Mouse (Mus musculus) forebrain, embryonic 16.5 days (tissue): ENCODE measurements at regions not wholly inside any gene's neighbourhood (a gene's known extent, or its start where the extent isn't known, plus 50 kb on each side); places are given as distances from the start of the nearest gene placed in this dataset.
"Not testable (repeated sequence)": the region's sequence is repeated elsewhere in the genome, so short reads cannot be mapped to it uniquely, and the experiment has no call there.

Experiments
- ATAC-seq: fragments of 200-750 bp; cut with Nextera tagmentation; 2 replicates; pipeline ENCODE4 v1.8.0; 2017; ENCODE audit warnings: mild to moderate bottlenecking, moderate library complexity
- H3K27ac ChIP-seq: fragments of 300-500 bp; sonication (generic); 2 replicates; pipeline ENCODE4 v1.5.1; 2014; ENCODE audit warnings: low read length, control low read depth
- H3K27me3 ChIP-seq: fragments of 300-500 bp; sonication (generic); replicated peaks from 2 replicates; pipeline ENCODE4 v1.6.1; 2014; ENCODE audit warnings: low read length; ENCODE audit not compliant: control insufficient read depth, insufficient read depth
- H3K36me3 ChIP-seq: fragments of 300-500 bp; sonication (generic); 2 replicates; pipeline ENCODE4 v1.6.1; 2014; ENCODE audit not compliant: control insufficient read depth, insufficient read depth
- H3K4me1 ChIP-seq: fragments of 300-500 bp; sonication (generic); replicated peaks from 2 replicates; pipeline ENCODE4 v1.6.1; 2014; ENCODE audit warnings: low read length; ENCODE audit not compliant: control insufficient read depth, insufficient read depth
- H3K4me2 ChIP-seq: fragments of 300-500 bp; sonication (generic); 2 replicates; pipeline ENCODE4 v1.6.1; 2014; ENCODE audit warnings: mild to moderate bottlenecking, low read length, control low read depth
- H3K4me3 ChIP-seq: fragments of 300-500 bp; sonication (generic); replicated peaks from 2 replicates; pipeline ENCODE4 v1.5.1; 2014; ENCODE audit warnings: mild to moderate bottlenecking, low read length, control low read depth
- H3K9ac ChIP-seq: fragments of 300-500 bp; sonication (generic); replicated peaks from 2 replicates; pipeline ENCODE4 v1.6.1; 2014; ENCODE audit warnings: low read depth, low read length, control low read depth
- H3K9me3 ChIP-seq: fragments of 300-500 bp; sonication (generic); 2 replicates; pipeline ENCODE4 v1.6.1; 2016; ENCODE audit warnings: low read length; ENCODE audit not compliant: control insufficient read depth
- WGBS: fragments of 180-500 bp; shearing (Covaris S2); extraction: QIAGEN DNeasy Blood & Tissue Kit; methylation state at CpG from one replicate; pipeline ENCODE4 v1.1.7; 2014; 5-methylcytosine and 5-hydroxymethylcytosine counted together

DNA sequence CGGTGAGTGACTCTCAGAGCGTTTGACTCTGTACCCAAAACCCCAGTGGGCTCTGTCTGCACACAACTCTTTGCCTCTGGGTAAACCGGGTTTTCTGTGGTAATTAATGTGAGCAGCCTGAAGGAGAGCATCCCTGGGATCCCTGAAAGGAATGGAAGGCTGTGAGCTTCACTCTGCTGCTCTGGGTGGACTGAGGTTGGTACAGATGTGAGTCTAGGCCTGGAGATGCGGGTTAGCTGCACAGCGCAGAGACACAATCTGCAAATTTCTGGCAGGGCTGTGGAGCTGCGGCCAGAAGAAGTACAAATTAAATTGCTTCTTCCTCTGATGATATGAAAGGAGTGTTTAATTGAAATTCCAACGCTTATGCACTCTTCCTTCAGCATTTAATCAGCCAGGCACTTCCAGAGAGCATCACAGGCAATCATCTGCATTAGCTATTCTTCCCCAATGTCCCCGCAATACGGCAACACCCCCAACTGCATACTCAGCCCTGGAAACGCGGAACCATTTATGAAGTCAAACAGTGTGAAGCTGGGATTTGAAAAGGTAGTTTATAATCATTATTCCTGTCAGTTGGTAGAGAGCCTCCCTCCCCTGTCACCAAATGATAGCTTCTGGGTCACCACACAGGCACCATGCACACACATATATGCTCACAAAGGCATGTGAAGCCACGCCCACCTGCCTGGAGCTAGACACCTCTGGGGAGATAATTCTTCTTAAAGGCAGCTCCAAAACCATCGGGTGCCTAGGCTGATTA, 185.5 kb upstream of the Afdn start:
- Histone ChIP-seq H3K9ac (peak overlapping the region; percentile 29), H3K27me3 (no peaks in the 10 kb centered on the region), H3K36me3 (no peaks in the 10 kb centered on the region), H3K4me3 (no peak overlapping the region), H3K4me2 (no peak overlapping the region), H3K9me3 (no peaks in the 10 kb centered on the region), H3K4me1 (peaks cover 20% of the 10 kb centered on the region), H3K27ac (peak overlapping the region; percentile 78)
- peak; percentile 58 for ATAC-seq
- 50% methylated on average over 13 of the region's 13 CpGs for WGBS

GRCm38 (mm10) chr17:13577798-13578197, 182.5 kb upstream of the Afdn start:
- ATAC-seq: no peak
- WGBS: 31% methylated on average over 3 of the region's 3 CpGs

GRCm38 (mm10) chr17:13581214-13581920, 179.0 kb upstream of the Afdn start:
- Histone ChIP-seq H3K4me2 (no peak overlapping the region), H3K4me3 (no peak overlapping the region), H3K27me3 (no peaks in the 10 kb centered on the region), H3K27ac (no peak overlapping the region), H3K4me1 (peaks cover 10% of the 10 kb centered on the region), H3K9ac (no peak overlapping the region), H3K36me3 (no peaks in the 10 kb centered on the region), H3K9me3 (no peaks in the 10 kb centered on the region)
- 64% methylated on average over 5 of the region's 5 CpGs for WGBS
- ATAC-seq: no peak

More at GRCm38 (mm10) chr17:13577798-13578197, 182.5 kb upstream of the Afdn start:
- no peak overlapping the region for H3K4me3 ChIP-seq
- no peaks in the 10 kb centered on the region for H3K36me3 ChIP-seq
- H3K9me3 ChIP-seq: no peaks in the 10 kb centered on the region
- peaks cover 14% of the 10 kb centered on the region for H3K4me1 ChIP-seq
- H3K4me2 ChIP-seq: no peak overlapping the region
- H3K27me3 ChIP-seq: no peaks in the 10 kb centered on the region
- H3K9ac ChIP-seq: no peak overlapping the region
- no peak overlapping the region for H3K27ac ChIP-seq

- no peak for ATAC-seq
- Histone ChIP-seq H3K4me1 (peaks cover 10% of the 10 kb centered on the region), H3K4me3 (no peak overlapping the region), H3K4me2 (no peak overlapping the region), H3K27ac (no peak overlapping the region), H3K36me3 (no peaks in the 10 kb centered on the region), H3K9ac (no peak overlapping the region), H3K27me3 (no peaks in the 10 kb centered on the region), H3K9me3 (no peaks in the 10 kb centered on the region)
- WGBS: 67% methylated on average over 6 of the region's 6 CpGs
These were observed 178.2 kb upstream of the Afdn start for GRCm38 (mm10) chr17:13581995-13582588.

GRCm38 (mm10) chr17:13583475-13584233, 176.7 kb upstream of the Afdn start:
- H3K4me3 ChIP-seq: no peak overlapping the region
- 19% methylated on average over 9 of the region's 9 CpGs for WGBS
- no peak overlapping the region for H3K4me2 ChIP-seq
- ATAC-seq: peak; percentile 96
- H3K36me3 ChIP-seq: no peaks in the 10 kb centered on the region
- no peaks in the 10 kb centered on the region for H3K9me3 ChIP-seq
- H3K27me3 ChIP-seq: no peaks in the 10 kb centered on the region
- H3K4me1 ChIP-seq: peaks cover 10% of the 10 kb centered on the region
- H3K27ac ChIP-seq: peak overlapping the region; percentile 75
- H3K9ac ChIP-seq: no peak overlapping the region

DNA sequence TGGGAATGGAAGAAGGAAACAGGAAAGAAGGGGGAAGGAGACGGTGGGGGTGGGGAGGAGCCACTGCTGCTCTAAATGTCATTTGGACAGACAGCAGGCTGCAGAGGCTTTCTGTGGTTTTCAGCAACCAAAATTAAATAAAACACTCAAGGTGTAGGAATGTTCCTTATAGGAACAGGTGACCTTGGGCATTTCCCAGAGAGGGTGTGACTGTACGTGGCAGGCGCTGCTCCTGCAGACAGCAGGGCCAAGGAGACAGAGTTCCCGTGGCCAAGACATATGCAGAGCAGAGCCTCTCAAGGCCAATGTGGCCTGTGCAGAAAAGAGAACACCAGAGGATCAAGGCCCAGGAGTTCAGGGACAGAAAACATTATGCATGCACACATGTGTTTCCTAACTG, 175.9 kb upstream of the Afdn start:
- ATAC-seq: peak; percentile 38; the same call in 1 of the 2 replicates
- Histone ChIP-seq H3K27me3 (no peaks in the 10 kb centered on the region), H3K9me3 (no peaks in the 10 kb centered on the region), H3K4me2 (no peak overlapping the region), H3K4me1 (peaks cover 10% of the 10 kb centered on the region), H3K36me3 (no peaks in the 10 kb centered on the region), H3K27ac (peak overlapping the region; percentile 75), H3K9ac (no peak overlapping the region), H3K4me3 (no peak overlapping the region)
- 65% methylated on average over 4 of the region's 4 CpGs for WGBS

- not testable (repeated sequence) for ATAC-seq, H3K27me3 ChIP-seq, H3K4me2 ChIP-seq, H3K4me3 ChIP-seq, H3K9ac ChIP-seq, H3K4me1 ChIP-seq, H3K9me3 ChIP-seq, H3K27ac ChIP-seq, H3K36me3 ChIP-seq
- 83% methylated on average over 1 of the region's 1 CpGs for WGBS
These were observed 170.0 kb upstream of the Afdn start for GRCm38 (mm10) chr17:13590240-13590837.
